ENCODE assay signal across 8 mouse cellular contexts in genomic region chr1:177338466-177339206, GRCm38 (mm10).
A peak's percentile ranks its signal among the peaks of the same experiment; 100 is the strongest.
DNase-seq lines count a peak whose midpoint lies in the region; ATAC-seq and TF ChIP-seq lines count a peak whose summit lies in the region.

No protein-coding gene starts in this region.

- peak overlapping the region; percentile 50 for H3K4me2 ChIP-seq in limb, embryonic 14.5 days (replicated peaks; ENCODE audit: low read depth, low read length, severe bottlenecking)
- peak overlapping the region; percentile 74 for H3K4me2 ChIP-seq in midbrain, embryonic 15.5 days

- H3K79me2 ChIP-seq in heart, adult 2 months (replicated peaks; ENCODE audit: control insufficient read depth, insufficient read depth, low read length) = no peaks in the 10 kb centered on the region

- no peaks in the 10 kb centered on the region for H3K9me3 ChIP-seq in limb, embryonic 14.5 days (ENCODE audit: control insufficient read depth, low read length)
- no peaks in the 10 kb centered on the region for H3K9me3 ChIP-seq in midbrain, embryonic 15.5 days

- no peak for TF ChIP-seq EP300 in heart, adult 2 months (IDR thresholded peaks at IDR 0.05; ENCODE audit: insufficient read depth, low read depth, low read length)

- peak; percentile 45 to 50 for DNase-seq in spleen, adult 18-20 months
- no peak for DNase-seq in spleen, adult 12 weeks (ENCODE audit: low spot score)
- peak; percentile 29 for DNase-seq in embryo, embryonic 11.5 days (ENCODE audit: low read depth, low spot score)
- peak; percentile 57 to 66 for DNase-seq in heart, adult 2 months
- DNase-seq in kidney, adult 8-10 months = peak; percentile 29 to 30
- DNase-seq in limb, embryonic 14.5 days (ENCODE audit: low spot score) = peak; percentile 38
- DNase-seq in spleen, postnatal 4 days (ENCODE audit: low spot score in 2 of 2) = peak; percentile 27 to 70

- H3K4me1 ChIP-seq in heart, adult 2 months (ENCODE audit: control insufficient read depth, insufficient read depth, low read length) = no peaks in the 10 kb centered on the region; the same call in 1 of the 2 replicates
- peaks cover 4% of the 10 kb centered on the region; the same call in 1 of the 2 replicates for H3K4me1 ChIP-seq in limb, embryonic 14.5 days (ENCODE audit: control insufficient read depth, insufficient read depth, low read length)
- H3K4me1 ChIP-seq in midbrain, embryonic 15.5 days = peaks cover 17% of the 10 kb centered on the region

- TF ChIP-seq CTCF in heart, adult 2 months (IDR thresholded peaks at IDR 0.05) = no peak

- H3K27ac ChIP-seq in heart, adult 2 months = peak overlapping the region; percentile 48
- peak overlapping the region; percentile 6; the same call in 1 of the 2 replicates for H3K27ac ChIP-seq in limb, embryonic 14.5 days (replicated peaks; ENCODE audit: low read depth, low read length)
- peak overlapping the region; percentile 75 for H3K27ac ChIP-seq in midbrain, embryonic 15.5 days

- 0 out of 2 replicates have a peak, but pooled peaks have one; percentile 10 for TF ChIP-seq POLR2A in heart, adult 2 months (IDR thresholded peaks at IDR 0.05; ENCODE audit: insufficient read depth, low read depth, low read length)
- TF ChIP-seq POLR2A in limb, embryonic 14.5 days (IDR thresholded peaks at IDR 0.05; ENCODE audit: borderline replicate concordance, extremely low read depth, insufficient read depth, insufficient read length) = no peak

- H3K27me3 ChIP-seq in heart, adult 2 months (ENCODE audit: control insufficient read depth, insufficient read depth, low read length) = no peaks in the 10 kb centered on the region
- no peaks in the 10 kb centered on the region for H3K27me3 ChIP-seq in limb, embryonic 14.5 days (ENCODE audit: control insufficient read depth, insufficient read depth, low read length)
- H3K27me3 ChIP-seq in midbrain, embryonic 15.5 days (replicated peaks) = no peaks in the 10 kb centered on the region

- 0 out of 2 replicates have a peak, but pooled peaks have one; percentile 38 for ATAC-seq in limb, embryonic 14.5 days (ENCODE audit: low FRiP score, low read depth)
- peak; percentile 95 for ATAC-seq in midbrain, embryonic 15.5 days (replicated peaks)

- WGBS in heart, adult 2 months = 8% methylated on average over 32 of the region's 32 CpGs
- WGBS in limb, embryonic 14.5 days = 5% methylated on average over 32 of the region's 32 CpGs
- 3% methylated on average over 32 of the region's 32 CpGs for WGBS in midbrain, embryonic 15.5 days

- H3K36me3 ChIP-seq in heart, adult 2 months (ENCODE audit: control insufficient read depth, insufficient read depth, low read length) = no peaks in the 10 kb centered on the region
- H3K36me3 ChIP-seq in limb, embryonic 14.5 days (ENCODE audit: control insufficient read depth, insufficient read depth, low read length) = no peaks in the 10 kb centered on the region
- no peaks in the 10 kb centered on the region for H3K36me3 ChIP-seq in midbrain, embryonic 15.5 days (replicated peaks)

- H3K9ac ChIP-seq in heart, adult 2 months (ENCODE audit: low read depth, low read length) = peak overlapping the region; percentile 67
- peak overlapping the region; percentile 43 for H3K9ac ChIP-seq in limb, embryonic 14.5 days (ENCODE audit: low read depth, low read length, severe bottlenecking)
- H3K9ac ChIP-seq in midbrain, embryonic 15.5 days = peak overlapping the region; percentile 41

- peak overlapping the region; percentile 60 for H3K4me3 ChIP-seq in heart, adult 2 months
- peak overlapping the region; percentile 31 for H3K4me3 ChIP-seq in limb, embryonic 14.5 days (replicated peaks; ENCODE audit: low read length)
- H3K4me3 ChIP-seq in midbrain, embryonic 15.5 days = peak overlapping the region; percentile 40

- intact Hi-C loops in heart, adult 2 months (cut with DNase I) = no loop called here

Comparison
In these comparisons a context has a peak if more than half of its experiments do, and no peak if none do; other contexts are left out.
1. H3K27ac ChIP-seq: peak in every context shown above with its lines; median percentile 75 in midbrain, embryonic 15.5 days; 48 in heart, adult 2 months; 6 in limb, embryonic 14.5 days.